Comparison of ENCODE assay signal across 13 mouse cellular contexts in genomic region chr14:23759626-23760025, GRCm38 (mm10).
DNase-seq lines count a peak whose midpoint lies in the region; ATAC-seq lines count a peak whose summit lies in the region.
"Had no signal": no experiment of that assay in that cellular context is flagged by ENCODE, and none has a peak within 500 bp of the region (broad histone marks: within the 10 kb centered on the region; RNA-seq: fewer than 3 reads in every experiment).

No protein-coding gene starts in this region.

- ATAC-seq in cerebellum, adult (ENCODE audit: insufficient number of reproducible peaks, low FRiP score, low TSS enrichment) = no peak
- no peak for ATAC-seq in megakaryocyte, adult 5-6 weeks (ENCODE audit: poor library complexity, severe bottlenecking)
- ATAC-seq: forebrain, postnatal 0 days; intestine, embryonic 16.5 days; liver, embryonic 12.5 days had no signal

- DNase-seq in cerebellum, postnatal 10 days = peak; percentile 48 to 55
- DNase-seq in layer of hippocampus, adult 11-12 months (ENCODE audit: low spot score) = peak; percentile 61
- no peak for DNase-seq in layer of hippocampus, postnatal 25 days (ENCODE audit: extremely low spot score in 1 of 2, low spot score in 1 of 2)
- DNase-seq in layer of hippocampus, adult 8-10 months (ENCODE audit: low spot score in 2 of 2) = peak; percentile 69 to 70
- DNase-seq in left cerebral cortex, postnatal 25 days (ENCODE audit: low spot score in 2 of 2) = peak; percentile 59 to 83
- no peak for DNase-seq in lung, postnatal 36 days
- DNase-seq: cerebellum, adult 11 months; forebrain, postnatal 0 days; thymus, postnatal 4 days had no signal

- intact Hi-C loops in left cerebral cortex, postnatal 25 days (cut with DNase I) = no loop called here

Comparison
In these comparisons a context has a peak if more than half of its experiments do, and no peak if none do; other contexts are left out.
1. DNase-seq: peak in cerebellum, postnatal 10 days (2 of 2), layer of hippocampus, adult 11-12 months (single experiment), layer of hippocampus, adult 8-10 months (2 of 2) and left cerebral cortex, postnatal 25 days (2 of 2); none in layer of hippocampus, postnatal 25 days (0 of 2) and lung, postnatal 36 days (single experiment).